Mouse (Mus musculus) CH12.LX (cell line): ENCODE measurements around the gene Spata2l. TPM values are rescaled to one million over a fixed set of nuclear protein-coding genes. Genes with fewer than 3 reads are reported as not detected.

Experiments used
- DNase-seq: peaks from one replicate; pipeline ENCODE4 v3.0.0-alpha.2; 2013; ENCODE audit errors: extremely low read depth
- H3K27ac ChIP-seq: 2 replicates; pipeline ENCODE4 v1.5.1; 2012; ENCODE audit warnings: low read depth, mild to moderate bottlenecking, control low read depth, moderate library complexity; ENCODE audit not compliant: insufficient read depth
- H3K27me3 ChIP-seq: replicated peaks from 2 replicates; pipeline ENCODE3; 2012; ENCODE audit warnings: inconsistent platforms
- H3K36me3 ChIP-seq, 2 experiments: replicated peaks in 1 of 2; 2 replicates each; pipeline versions ENCODE3 to v1.6.1; 2012; ENCODE audit warnings: inconsistent platforms in 1 of 2, low read length in 1 of 2, mild to moderate bottlenecking in 1 of 2, mixed read lengths in 1 of 2, moderate library complexity in 1 of 2; ENCODE audit not compliant: control insufficient read depth in 1 of 2, insufficient read depth in 1 of 2
- H3K4me1 ChIP-seq, 2 experiments: 2 replicates each; pipeline ENCODE4 v1.6.1; 2012; ENCODE audit warnings: inconsistent platforms in 1 of 2, moderate library complexity in 1 of 2; ENCODE audit not compliant: insufficient read depth in 2 of 2, control insufficient read depth in 1 of 2
- H3K4me2 ChIP-seq: 2 replicates; pipeline ENCODE4 v1.6.1; 2012; ENCODE audit warnings: low read depth, mild to moderate bottlenecking, control low read depth; ENCODE audit not compliant: poor library complexity, insufficient read depth, severe bottlenecking
- H3K4me3 ChIP-seq, 3 experiments: fragments of 150-350 bp in 1 of 3; sonication (generic) in 1 of 3; replicated peaks in 1 of 3; 2 replicates each; pipeline versions ENCODE3 to v1.5.1; 2011 to 2012; ENCODE audit warnings: low read depth in 2 of 3, low read length in 2 of 3, mild to moderate bottlenecking in 2 of 3, moderate library complexity in 2 of 3, control low read depth in 1 of 3, improper control_type of control experiment in 1 of 3, inconsistent platforms in 1 of 3, mixed read lengths in 1 of 3; ENCODE audit not compliant: poor library complexity in 1 of 3
- H3K79me2 ChIP-seq: replicated peaks from 2 replicates; pipeline ENCODE4 v1.6.1; 2012; ENCODE audit warnings: mild to moderate bottlenecking, moderate library complexity; ENCODE audit not compliant: control insufficient read depth, poor library complexity, insufficient read depth, severe bottlenecking; ENCODE audit errors: extremely low read depth
- H3K9ac ChIP-seq: 2 replicates; pipeline ENCODE4 v1.6.1; 2012; ENCODE audit warnings: low read depth, mild to moderate bottlenecking, control low read depth, moderate library complexity; ENCODE audit not compliant: insufficient read depth
- H3K9me3 ChIP-seq: replicated peaks from 2 replicates; pipeline ENCODE3; 2012; ENCODE audit warnings: low read length, inconsistent platforms, mixed read lengths
- CHD1 ChIP-seq: IDR thresholded peaks from 2 replicates; pipeline ENCODE4 v1.6.1; 2012; ENCODE audit warnings: low read depth, low read length, improper control_type of control experiment, inconsistent platforms
- CTCF ChIP-seq, 2 experiments: IDR thresholded peaks in 1 of 2; conservative IDR thresholded peaks in 1 of 2; 2 replicates each; pipeline ENCODE4 v1.5.1; 2011 to 2012; ENCODE audit warnings: low read depth in 2 of 2, low read length in 2 of 2, improper control_type of control experiment in 1 of 2, inconsistent platforms in 1 of 2, mild to moderate bottlenecking in 1 of 2, moderate library complexity in 1 of 2
- ELF1 ChIP-seq: IDR thresholded peaks from 2 replicates; pipeline ENCODE4 v1.6.1; 2014; ENCODE audit warnings: low read depth, mild to moderate bottlenecking, inconsistent platforms, low read length, improper control_type of control experiment
- EP300 ChIP-seq: IDR thresholded peaks from 2 replicates; pipeline ENCODE4 v1.6.1; 2011; ENCODE audit warnings: low read length, improper control_type of control experiment
- HCFC1 ChIP-seq: IDR thresholded peaks from 2 replicates; pipeline ENCODE4 v1.6.1; 2012; ENCODE audit warnings: low read depth, mild to moderate bottlenecking, inconsistent platforms, low read length, improper control_type of control experiment
- IRF4 ChIP-seq: IDR thresholded peaks from 2 replicates; pipeline ENCODE4 v1.6.1; 2014; ENCODE audit warnings: low read depth, mild to moderate bottlenecking, inconsistent platforms, low read length, improper control_type of control experiment
- JUND ChIP-seq: conservative IDR thresholded peaks from 2 replicates; pipeline ENCODE4 v1.6.1; 2011; ENCODE audit warnings: low read depth, low read length, improper control_type of control experiment
- MAZ ChIP-seq: IDR thresholded peaks from 2 replicates; pipeline ENCODE4 v1.6.1; 2012; ENCODE audit warnings: low read depth, mild to moderate bottlenecking, inconsistent platforms, low read length, improper control_type of control experiment, moderate library complexity
- MYC ChIP-seq: IDR thresholded peaks from 2 replicates; pipeline ENCODE4 v1.6.1; 2011; ENCODE audit warnings: low read depth, mild to moderate bottlenecking, improper control_type of control experiment, low read length
- NRF1 ChIP-seq: IDR thresholded peaks from 2 replicates; pipeline ENCODE4 v1.6.1; 2014; ENCODE audit warnings: low read depth, mild to moderate bottlenecking, inconsistent platforms, low read length, improper control_type of control experiment, moderate library complexity
- RAD21 ChIP-seq: IDR thresholded peaks from 2 replicates; pipeline ENCODE4 v1.6.1; 2011; ENCODE audit warnings: low read depth, mild to moderate bottlenecking, low read length, improper control_type of control experiment, moderate library complexity
- RCOR1 ChIP-seq: conservative IDR thresholded peaks from 2 replicates; pipeline ENCODE4 v1.6.1; 2012; ENCODE audit warnings: low read depth, mild to moderate bottlenecking, inconsistent platforms, low read length, improper control_type of control experiment
- SIN3A ChIP-seq: IDR thresholded peaks from 2 replicates; pipeline ENCODE4 v1.6.1; 2012; ENCODE audit warnings: low read length, improper control_type of control experiment, inconsistent platforms
- SMC3 ChIP-seq: IDR thresholded peaks from 2 replicates; pipeline ENCODE4 v1.6.1; 2011; ENCODE audit warnings: low read depth, low read length, improper control_type of control experiment
- UBTF ChIP-seq: IDR thresholded peaks from 2 replicates; pipeline ENCODE4 v1.6.1; 2012; ENCODE audit warnings: low read depth, mild to moderate bottlenecking, inconsistent platforms, low read length, improper control_type of control experiment, moderate library complexity
- ZC3H11A ChIP-seq: IDR thresholded peaks from 2 replicates; pipeline ENCODE4 v1.6.1; 2012; ENCODE audit warnings: low read depth, mild to moderate bottlenecking, inconsistent platforms, low read length, improper control_type of control experiment
- ZKSCAN1 ChIP-seq: IDR thresholded peaks from 2 replicates; pipeline ENCODE4 v1.6.1; 2012; ENCODE audit warnings: low read depth, inconsistent platforms, low read length, improper control_type of control experiment, borderline replicate concordance
- dilution Hi-C: fragments of 300-500 bp; cut with MboI; formaldehyde crosslinking; loops from 2 replicates; pipeline ENCODE4 v1.14.3; 2020; ENCODE audit warnings: low sequenced_read_pairs; ENCODE audit not compliant: extremely low pct_unique_long_range_greater_than_20kb, extremely low pct_ligation_motif_present
- in situ Hi-C: fragments of 300-500 bp; cut with MboI; formaldehyde crosslinking; loops from 3 replicates; pipeline ENCODE4 v1.14.3; 2019; ENCODE audit warnings: low sequenced_read_pairs, low pct_ligation_motif_present, low pct_unique_long_range_greater_than_20kb, mixed read lengths
- polyA plus RNA-seq: library from polyadenylated mRNA; unstranded; fragments of >175 nt; gene quantifications from 2 replicates; pipeline ENCODE4 v1.2.1, GENCODE M21; 2012; ENCODE audit warnings: low read depth; ENCODE audit not compliant: insufficient read length
- total RNA-seq, 2 experiments: library from RNA; depleted of rRNA; stranded (reverse); fragments of 300-350 nt in 1 of 2; fragments of >200 nt in 1 of 2; gene quantifications; 2 replicates each; pipeline ENCODE4 v1.2.3; 2012 to 2014

Gene Spata2l
- total and polyA plus RNA-seq, 3 experiments = 0.63 to 2.3 (median 1.4) TPM

DNA sequence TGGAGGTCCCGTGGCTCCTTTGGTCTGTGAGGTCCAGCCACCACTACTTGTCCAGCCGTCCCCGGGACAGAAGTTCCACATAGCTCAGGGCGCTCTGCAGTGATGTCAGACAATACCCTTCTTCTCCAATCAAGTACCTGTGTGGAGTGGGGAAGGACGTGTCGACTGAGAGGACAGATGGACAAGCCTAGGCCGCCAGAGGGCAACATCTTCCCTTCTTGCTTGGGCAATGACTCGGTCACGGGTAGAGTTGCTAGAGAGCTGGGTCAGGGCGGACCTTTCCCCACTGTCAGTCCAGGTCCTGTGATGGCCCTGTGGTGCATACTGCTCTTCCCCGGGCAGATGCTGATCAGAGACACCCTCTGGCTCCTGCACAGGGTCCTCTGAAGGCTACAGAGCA lies 7.0 kb upstream of the Spata2l start:
- Histone ChIP-seq H3K9ac (no peak overlapping the region), H3K4me3 (no peak overlapping the region), H3K4me2 (no peak overlapping the region), H3K9me3 (no peaks in the 10 kb centered on the region), H3K4me1 (no peaks in the 10 kb centered on the region), H3K36me3 (peaks cover 27 to 70% of the 10 kb centered on the region in 2 experiments), H3K79me2 (no peaks in the 10 kb centered on the region), H3K27me3 (no peaks in the 10 kb centered on the region), H3K27ac (no peak overlapping the region)
- dilution Hi-C loops = no loop called here
- TF ChIP-seq RAD21 (peak; percentile 25), JUND (no peak), MYC (no peak), ZC3H11A (no peak), UBTF (no peak), NRF1 (no peak), IRF4 (no peak), HCFC1 (no peak), SMC3 (peak; percentile 38), SIN3A (no peak), CTCF (conservative IDR thresholded peaks at IDR 0.05 in 1 of 2, IDR thresholded peaks at IDR 0.05 in 1 of 2; ENCODE audit: low read depth in 2 of 2, low read length in 2 of 2) (peak in 1 of 2 experiments; percentile 48; a peak in 2 of 4 replicates), ZKSCAN1 (no peak)
- DNase-seq = no peak
- in situ Hi-C loops = no loop called here

DNA sequence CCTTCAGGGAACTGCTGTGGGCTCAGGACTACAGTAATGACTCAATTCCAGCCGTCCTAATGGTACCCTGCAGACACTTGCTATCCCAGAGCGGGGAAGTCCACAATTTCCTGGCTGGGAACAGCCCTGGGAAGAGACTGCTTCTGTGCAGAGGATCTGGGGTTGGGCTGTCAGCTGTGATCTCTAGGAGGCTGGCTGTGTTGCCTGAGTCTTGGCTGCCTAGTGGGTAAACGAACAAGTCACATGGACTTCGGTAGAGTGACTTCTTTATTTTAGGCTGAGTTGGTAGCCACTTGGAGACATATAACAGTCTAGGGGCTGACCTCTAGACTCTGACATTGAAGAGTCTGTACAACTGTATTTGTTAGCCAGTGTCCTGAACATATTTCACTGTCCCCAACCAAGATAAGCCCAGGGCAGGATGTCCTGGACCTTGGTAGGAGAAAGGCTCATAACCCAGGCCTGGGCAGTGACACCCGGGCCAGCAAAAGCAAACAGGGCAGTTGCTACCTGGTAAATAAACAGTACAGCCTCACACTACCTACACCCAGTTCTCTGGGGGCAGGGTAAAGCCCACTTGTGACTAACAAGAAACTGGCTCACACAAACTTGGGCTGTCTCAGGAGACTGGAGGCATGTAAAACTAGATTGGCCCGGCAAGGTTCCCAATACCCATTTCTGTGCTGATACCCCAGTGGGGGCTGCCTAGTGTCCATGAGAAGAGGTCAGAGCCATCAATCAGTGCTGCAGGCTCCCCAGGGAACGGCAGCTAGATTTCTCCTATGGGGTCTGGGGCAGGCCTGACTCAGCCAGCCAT lies 6.3 kb upstream of the Spata2l start:
- Histone ChIP-seq H3K36me3 (peaks cover 20 to 62% of the 10 kb centered on the region in 2 experiments), H3K27me3 (no peaks in the 10 kb centered on the region), H3K4me3 (no peak overlapping the region), H3K4me1 (no peaks in the 10 kb centered on the region), H3K9me3 (no peaks in the 10 kb centered on the region), H3K79me2 (no peaks in the 10 kb centered on the region), H3K4me2 (no peak overlapping the region), H3K27ac (no peak overlapping the region), H3K9ac (no peak overlapping the region)
- TF ChIP-seq CHD1 (no peak), EP300 (no peak), ELF1 (no peak), MAZ (no peak), RCOR1 (no peak)
- no peak for DNase-seq
- dilution Hi-C loops (no loop called here), in situ Hi-C loops (no loop called here)
